Mouse (Mus musculus) liver, embryonic 11.5 days (tissue): Measurements from ENCODE around the gene Slc39a11. TPM values are rescaled to one million over a fixed set of nuclear protein-coding genes. Genes with fewer than 3 reads are reported as not detected.

Source experiments
- ATAC-seq: fragments of 200-750 bp; cut with Nextera tagmentation; replicated peaks from 2 replicates; pipeline ENCODE4 v1.8.0; 2017; ENCODE audit warnings: moderate number of reproducible peaks, mild to moderate bottlenecking, moderate TSS enrichment, moderate library complexity; ENCODE audit not compliant: low FRiP score
- DNase-seq: peaks from one replicate; pipeline ENCODE4 v3.0.0-alpha.2; 2017; ENCODE audit warnings: low spot score
- H3K27ac ChIP-seq: fragments of 300-500 bp; sonication (generic); 2 replicates; pipeline ENCODE4 v1.5.1; 2014; ENCODE audit warnings: mild to moderate bottlenecking, low read depth, low read length, control low read depth
- H3K27me3 ChIP-seq: fragments of 300-500 bp; sonication (generic); replicated peaks from 2 replicates; pipeline ENCODE4 v1.6.1; 2014; ENCODE audit warnings: low read length, mixed read lengths; ENCODE audit not compliant: control insufficient read depth, insufficient read depth
- H3K36me3 ChIP-seq: fragments of 300-500 bp; sonication (generic); 2 replicates; pipeline ENCODE4 v1.6.1; 2014; ENCODE audit warnings: mild to moderate bottlenecking, low read length, moderate library complexity, mixed read lengths; ENCODE audit not compliant: control insufficient read depth, insufficient read depth
- H3K4me1 ChIP-seq: fragments of 300-500 bp; sonication (generic); replicated peaks from 2 replicates; pipeline ENCODE4 v1.6.1; 2014; ENCODE audit warnings: low read length, mixed read lengths; ENCODE audit not compliant: control insufficient read depth, insufficient read depth
- H3K4me2 ChIP-seq: fragments of 300-500 bp; sonication (generic); 2 replicates; pipeline ENCODE4 v1.6.1; 2014; ENCODE audit warnings: mild to moderate bottlenecking, control low read depth, moderate library complexity
- H3K4me3 ChIP-seq: fragments of 300-500 bp; sonication (generic); 2 replicates; pipeline ENCODE4 v1.5.1; 2014; ENCODE audit warnings: low read depth, low read length, control low read depth
- H3K9ac ChIP-seq: fragments of 300-500 bp; sonication (generic); 2 replicates; pipeline ENCODE4 v1.6.1; 2014; ENCODE audit warnings: low read depth, low read length, control low read depth
- H3K9me3 ChIP-seq: fragments of 300-500 bp; sonication (generic); 2 replicates; pipeline ENCODE4 v1.6.1; 2016; ENCODE audit warnings: low read length, inconsistent platforms, mixed read lengths; ENCODE audit not compliant: control insufficient read depth
- WGBS: fragments of 180-500 bp; shearing (Covaris S2); extraction: QIAGEN DNeasy Blood & Tissue Kit; methylation state at CpG from one replicate; pipeline ENCODE4 v1.1.7; 2014; 5-methylcytosine and 5-hydroxymethylcytosine counted together
- polyA plus RNA-seq: library from polyadenylated mRNA; unstranded; fragments of >200 nt; fragmentation: Nextera tagmentation; extraction: Ambion mirVana; gene quantifications from 2 replicates; pipeline ENCODE4 v1.2.1, GENCODE M21; 2014

Gene Slc39a11
- polyA plus RNA-seq, 1 experiment from 2014 or later, result 20.9 TPM

- peak; percentile 61 for ATAC-seq
- Histone ChIP-seq H3K27me3 (no peaks in the 10 kb centered on the region), H3K9me3 (no peaks in the 10 kb centered on the region), H3K36me3 (no peaks in the 10 kb centered on the region), H3K4me1 (peaks cover 24% of the 10 kb centered on the region), H3K4me2 (no peak overlapping the region), H3K9ac (no peak overlapping the region), H3K4me3 (no peak overlapping the region), H3K27ac (peak overlapping the region; percentile 45)
- DNase-seq, result no peak
- WGBS, result 69% methylated on average over 20 of the region's 20 CpGs
Observed at GRCm38 (mm10) chr11:113490530-113491520, 159.1 kb downstream of the Slc39a11 start.

- DNase-seq (no peak), ATAC-seq (peak; percentile 69)
- no peak overlapping the region for H3K4me2 ChIP-seq
- no peak overlapping the region; the same call in 1 of the 2 replicates for H3K9ac ChIP-seq
- no peaks in the 10 kb centered on the region for H3K36me3 ChIP-seq
- H3K27me3 ChIP-seq, result no peaks in the 10 kb centered on the region
- peak overlapping the region; percentile 28; the same call in 1 of the 2 replicates for H3K27ac ChIP-seq
- peaks cover 24% of the 10 kb centered on the region for H3K4me1 ChIP-seq
- WGBS, result 44% methylated on average over 8 of the region's 8 CpGs
- no peak overlapping the region for H3K4me3 ChIP-seq
- H3K9me3 ChIP-seq, result no peaks in the 10 kb centered on the region
Observed at GRCm38 (mm10) chr11:113487603-113488335, 162.1 kb downstream of the Slc39a11 start.

- no peak overlapping the region for H3K4me3 ChIP-seq
Observed at GRCm38 (mm10) chr11:113484037-113484436, 165.8 kb downstream of the Slc39a11 start.

GRCm38 (mm10) chr11:113477550-113477949, 172.3 kb downstream of the Slc39a11 start:
- no peak overlapping the region for H3K4me2 ChIP-seq
- no peaks in the 10 kb centered on the region for H3K9me3 ChIP-seq
- peaks cover 2% of the 10 kb centered on the region; the same call in 1 of the 2 replicates for H3K4me1 ChIP-seq
- no peaks in the 10 kb centered on the region for H3K36me3 ChIP-seq
- H3K4me3 ChIP-seq, result no peak overlapping the region
- H3K27ac ChIP-seq, result no peak overlapping the region
- H3K9ac ChIP-seq, result no peak overlapping the region
- no peaks in the 10 kb centered on the region for H3K27me3 ChIP-seq
- WGBS, result 76% methylated on average over 9 of the region's 9 CpGs
- ATAC-seq (no peak), DNase-seq (no peak)

More at GRCm38 (mm10) chr11:113484037-113484436, 165.8 kb downstream of the Slc39a11 start:
- Histone ChIP-seq H3K9ac (no peak overlapping the region), H3K4me2 (no peak overlapping the region), H3K27ac (no peak overlapping the region), H3K4me1 (peaks cover 14% of the 10 kb centered on the region), H3K27me3 (no peaks in the 10 kb centered on the region), H3K9me3 (no peaks in the 10 kb centered on the region), H3K36me3 (no peaks in the 10 kb centered on the region)
- no peak for DNase-seq
- ATAC-seq, result no peak
- WGBS, result 81% methylated on average over 10 of the region's 10 CpGs

- Histone ChIP-seq H3K4me2 (no peak overlapping the region), H3K27me3 (no peaks in the 10 kb centered on the region), H3K36me3 (no peaks in the 10 kb centered on the region), H3K9me3 (no peaks in the 10 kb centered on the region), H3K9ac (no peak overlapping the region), H3K27ac (no peak overlapping the region), H3K4me1 (peaks cover 2% of the 10 kb centered on the region; the same call in 1 of the 2 replicates), H3K4me3 (no peak overlapping the region)
- no peak for ATAC-seq
- 78% methylated on average over 9 of the region's 9 CpGs for WGBS
- no peak for DNase-seq
Observed at GRCm38 (mm10) chr11:113476720-113477119, 173.2 kb downstream of the Slc39a11 start.

- Histone ChIP-seq H3K9ac (no peak overlapping the region), H3K4me1 (peaks cover 2% of the 10 kb centered on the region; the same call in 1 of the 2 replicates), H3K4me2 (no peak overlapping the region), H3K9me3 (no peaks in the 10 kb centered on the region), H3K27ac (no peak overlapping the region), H3K27me3 (no peaks in the 10 kb centered on the region), H3K4me3 (no peak overlapping the region), H3K36me3 (no peaks in the 10 kb centered on the region)
- DNase-seq (no peak), ATAC-seq (no peak)
- WGBS, result 78% methylated on average over 5 of the region's 5 CpGs
Observed at GRCm38 (mm10) chr11:113475491-113475890, 174.4 kb downstream of the Slc39a11 start.

GRCm38 (mm10) chr11:113473998-113474534, 175.8 kb downstream of the Slc39a11 start:
- no peak for DNase-seq
- WGBS, result 73% methylated on average over 7 of the region's 7 CpGs
- peak; percentile 45; the same call in 1 of the 2 replicates for ATAC-seq
- Histone ChIP-seq H3K4me1 (peaks cover 2% of the 10 kb centered on the region; the same call in 1 of the 2 replicates), H3K4me3 (no peak overlapping the region), H3K9ac (no peak overlapping the region), H3K36me3 (no peaks in the 10 kb centered on the region), H3K27me3 (no peaks in the 10 kb centered on the region), H3K9me3 (no peaks in the 10 kb centered on the region), H3K27ac (no peak overlapping the region), H3K4me2 (no peak overlapping the region)

GRCm38 (mm10) chr11:113471936-113472335, 177.9 kb downstream of the Slc39a11 start:
- DNase-seq, result no peak
- Histone ChIP-seq H3K4me2 (no peak overlapping the region), H3K9me3 (no peaks in the 10 kb centered on the region), H3K27me3 (no peaks in the 10 kb centered on the region), H3K36me3 (no peaks in the 10 kb centered on the region), H3K4me1 (peaks cover 2% of the 10 kb centered on the region), H3K27ac (no peak overlapping the region), H3K4me3 (no peak overlapping the region), H3K9ac (no peak overlapping the region)
- WGBS, result 86% methylated on average over 9 of the region's 9 CpGs
- ATAC-seq, result no peak
